Mouse (Mus musculus): ENCODE measurements at regions not wholly inside any gene's neighbourhood (a gene's known extent, or its start where the extent isn't known, plus 50 kb on each side); places are given as distances from the start of the nearest gene placed in this dataset.
"Not testable (repeated sequence)": the region's sequence is repeated elsewhere in the genome, so short reads cannot be mapped to it uniquely, and the experiment has no call there.

DNA sequence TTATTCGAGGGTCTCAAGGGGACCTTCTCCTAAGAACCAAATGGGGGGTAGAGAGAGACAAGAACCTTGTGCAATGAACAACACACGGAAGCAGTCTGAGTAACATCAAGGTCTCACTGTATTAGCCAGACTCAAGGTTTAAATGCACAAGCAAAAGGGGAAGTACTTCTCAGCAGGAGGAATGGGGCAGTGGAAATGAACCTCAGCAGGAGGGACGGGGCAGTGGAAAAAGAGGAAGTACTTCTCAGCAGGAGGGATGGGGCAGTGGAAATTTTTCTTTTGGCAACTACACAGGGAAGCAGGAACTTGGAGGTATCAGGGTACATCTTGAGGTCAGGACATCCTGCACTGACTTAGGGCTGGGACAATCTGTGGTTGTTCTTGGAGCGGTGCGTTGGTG lies 62.3 kb upstream of the Cdk6 start:
- TF ChIP-seq CTCF (IDR thresholded peaks at IDR 0.05; ENCODE audit: low read depth, low read length); GATA1 (IDR thresholded peaks at IDR 0.05; ENCODE audit: borderline replicate concordance, low read length): not testable (repeated sequence)
